ENCODE assay signal across 19 mouse cellular contexts in the genomic region with DNA sequence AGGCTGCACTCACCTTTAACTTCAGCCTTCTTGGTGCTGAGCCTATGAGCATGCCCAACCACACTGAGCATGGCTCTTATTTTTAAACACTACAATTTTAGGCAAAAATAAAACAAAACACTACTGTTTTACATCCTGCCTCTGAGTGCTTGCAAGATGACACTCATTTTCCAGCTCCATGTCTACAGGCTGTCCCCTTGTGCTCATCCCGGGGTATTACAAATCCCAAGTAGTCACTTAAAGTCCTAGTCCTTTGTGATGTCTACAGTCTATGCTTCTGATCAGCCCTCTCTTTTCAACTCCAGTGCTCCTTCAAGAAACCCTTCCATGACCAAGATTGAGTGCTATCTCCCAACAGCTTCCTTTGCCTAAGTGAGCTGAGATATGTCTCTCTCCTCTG. TPM values are rescaled to one million over a fixed set of nuclear protein-coding genes. Genes with fewer than 3 reads are reported as not detected.
DNase-seq lines count a peak whose midpoint lies in the region; ATAC-seq and TF ChIP-seq lines count a peak whose summit lies in the region.
"Had no signal": no experiment of that assay in that cellular context is flagged by ENCODE, and none has a peak within 500 bp of the region (broad histone marks: within the 10 kb centered on the region; RNA-seq: fewer than 3 reads in every experiment).

No protein-coding gene starts in this region.

- H3K4me3 ChIP-seq in heart, adult 2 months = no peak overlapping the region
- no peak overlapping the region for H3K4me3 ChIP-seq in heart, embryonic 11.5 days (ENCODE audit: low read depth, low read length)
- no peak overlapping the region for H3K4me3 ChIP-seq in liver, embryonic 14.5 days (ENCODE audit: insufficient read depth in 1 of 2, low read depth in 2 of 2, low read length in 2 of 2)
- H3K4me3 ChIP-seq in liver, embryonic 11.5 days (ENCODE audit: low read depth, low read length) = no peak overlapping the region
- no peak overlapping the region for H3K4me3 ChIP-seq in E14TG2a.4 (replicated peaks; ENCODE audit: low read length)
- H3K4me3 ChIP-seq: forebrain, embryonic 15.5 days; heart, embryonic 10.5 days; limb, embryonic 10.5 days; liver, embryonic 15.5 days; midbrain, embryonic 15.5 days had no signal

- TF ChIP-seq POLR2A in heart, adult 2 months (IDR thresholded peaks at IDR 0.05; ENCODE audit: insufficient read depth, low read depth, low read length) = no peak

- TF ChIP-seq EP300 in heart, adult 2 months (IDR thresholded peaks at IDR 0.05; ENCODE audit: insufficient read depth, low read depth, low read length) = 0 out of 2 replicates have a peak, but pooled peaks have one; percentile 12
- TF ChIP-seq EP300 in liver, embryonic 14.5 days (IDR thresholded peaks at IDR 0.05; ENCODE audit: low read depth) = no peak

- no peak overlapping the region for H3K4me2 ChIP-seq in heart, embryonic 11.5 days
- H3K4me2 ChIP-seq in liver, embryonic 14.5 days (ENCODE audit: low read depth) = no peak overlapping the region
- no peak overlapping the region for H3K4me2 ChIP-seq in liver, embryonic 11.5 days
- H3K4me2 ChIP-seq: forebrain, embryonic 15.5 days; liver, embryonic 15.5 days; midbrain, embryonic 15.5 days had no signal

- WGBS in heart, adult 2 months = 14% methylated on average over 1 of the region's 1 CpGs
- WGBS in heart, embryonic 11.5 days (ENCODE audit: insufficient replicate concordance) = 63% methylated on average over 1 of the region's 1 CpGs
- WGBS in liver, embryonic 14.5 days (ENCODE audit: insufficient replicate concordance) = 77% methylated on average over 1 of the region's 1 CpGs
- WGBS in liver, embryonic 11.5 days = 73% methylated on average over 1 of the region's 1 CpGs

- peaks cover 16% of the 10 kb centered on the region for H3K4me1 ChIP-seq in heart, adult 2 months (ENCODE audit: control insufficient read depth, insufficient read depth, low read length)
- H3K4me1 ChIP-seq in heart, embryonic 11.5 days (ENCODE audit: control insufficient read depth, insufficient read depth, low read length) = peaks cover 24% of the 10 kb centered on the region
- H3K4me1 ChIP-seq in liver, embryonic 14.5 days (replicated peaks; ENCODE audit: control insufficient read depth in 2 of 2, insufficient read depth in 2 of 2, low read length in 1 of 2) = peaks cover 19 to 24% of the 10 kb centered on the region in 2 experiments
- peaks cover 12% of the 10 kb centered on the region for H3K4me1 ChIP-seq in liver, embryonic 11.5 days (replicated peaks; ENCODE audit: control insufficient read depth, insufficient read depth, low read length)
- peaks cover 35% of the 10 kb centered on the region for H3K4me1 ChIP-seq in E14TG2a.4 (replicated peaks; ENCODE audit: low read depth, low read length)
- H3K4me1 ChIP-seq: forebrain, embryonic 15.5 days; limb, embryonic 10.5 days; midbrain, embryonic 15.5 days had no signal

- H3K9me3 ChIP-seq in heart, embryonic 11.5 days (replicated peaks; ENCODE audit: control insufficient read depth, low read length) = no peaks in the 10 kb centered on the region
- H3K9me3 ChIP-seq in liver, embryonic 14.5 days (ENCODE audit: control insufficient read depth, low read length) = no peaks in the 10 kb centered on the region
- no peaks in the 10 kb centered on the region for H3K9me3 ChIP-seq in liver, embryonic 11.5 days (ENCODE audit: control insufficient read depth, low read length)
- H3K9me3 ChIP-seq in E14TG2a.4 (ENCODE audit: low read length) = no peaks in the 10 kb centered on the region
- H3K9me3 ChIP-seq: forebrain, embryonic 15.5 days; heart, embryonic 10.5 days; limb, embryonic 10.5 days; liver, embryonic 15.5 days; midbrain, embryonic 15.5 days had no signal

- H3K79me2 ChIP-seq in heart, adult 2 months (replicated peaks; ENCODE audit: control insufficient read depth, insufficient read depth, low read length) = peaks cover 5% of the 10 kb centered on the region

- peaks cover 38% of the 10 kb centered on the region for H3K36me3 ChIP-seq in heart, adult 2 months (ENCODE audit: control insufficient read depth, insufficient read depth, low read length)
- H3K36me3 ChIP-seq in heart, embryonic 11.5 days (ENCODE audit: control insufficient read depth, insufficient read depth, low read length) = peaks cover 20% of the 10 kb centered on the region
- H3K36me3 ChIP-seq in liver, embryonic 14.5 days (replicated peaks; ENCODE audit: control insufficient read depth, insufficient read depth, low read depth) = peaks cover 45% of the 10 kb centered on the region
- peaks cover 13% of the 10 kb centered on the region for H3K36me3 ChIP-seq in liver, embryonic 11.5 days (ENCODE audit: control insufficient read depth, insufficient read depth, low read length)
- H3K36me3 ChIP-seq in E14TG2a.4 (ENCODE audit: insufficient read depth, low read length) = peaks cover 38% of the 10 kb centered on the region

- DNase-seq in heart, adult 2 months = no peak
- DNase-seq in liver, embryonic 14.5 days (ENCODE audit: low read depth in 3 of 3, low spot score in 3 of 3) = no peak
- no peak for DNase-seq in liver, embryonic 11.5 days (ENCODE audit: low spot score)
- peak; percentile 48 for DNase-seq in adipocyte (ENCODE audit: low spot score)
- DNase-seq in testis, postnatal 10 days (ENCODE audit: low spot score) = no peak
- no peak for DNase-seq in embryo, embryonic 10 days (ENCODE audit: low spot score)
- DNase-seq: adrenal gland, adult 8-10 months; cerebellum, adult 8-10 months; gastrocnemius, postnatal 14 days; heart, postnatal 36 days; kidney, postnatal 14 days; layer of hippocampus, postnatal 36 days had no signal

- no peak for ATAC-seq in heart, embryonic 11.5 days (replicated peaks; ENCODE audit: insufficient number of reproducible peaks, low FRiP score, low TSS enrichment)
- no peak for ATAC-seq in liver, embryonic 14.5 days (ENCODE audit: insufficient read depth)
- ATAC-seq in liver, embryonic 11.5 days (replicated peaks; ENCODE audit: low FRiP score) = no peak
- ATAC-seq: forebrain, embryonic 15.5 days; midbrain, embryonic 15.5 days had no signal

- intact Hi-C loops in heart, adult 2 months (cut with DNase I) = no loop called here

- no peak overlapping the region for H3K27ac ChIP-seq in heart, adult 2 months
- H3K27ac ChIP-seq in heart, embryonic 11.5 days (ENCODE audit: low read depth, low read length) = no peak overlapping the region
- no peak overlapping the region for H3K27ac ChIP-seq in liver, embryonic 14.5 days
- no peak overlapping the region for H3K27ac ChIP-seq in liver, embryonic 11.5 days (ENCODE audit: low read depth, low read length)
- H3K27ac ChIP-seq: forebrain, embryonic 15.5 days; heart, embryonic 10.5 days; limb, embryonic 10.5 days; liver, embryonic 15.5 days; midbrain, embryonic 15.5 days had no signal

- no peaks in the 10 kb centered on the region for H3K27me3 ChIP-seq in heart, adult 2 months (ENCODE audit: control insufficient read depth, insufficient read depth, low read length)
- H3K27me3 ChIP-seq in heart, embryonic 11.5 days (ENCODE audit: control insufficient read depth, insufficient read depth, low read length) = no peaks in the 10 kb centered on the region
- H3K27me3 ChIP-seq in liver, embryonic 14.5 days (ENCODE audit: control insufficient read depth, insufficient read depth, low read length) = no peaks in the 10 kb centered on the region
- H3K27me3 ChIP-seq in liver, embryonic 11.5 days (replicated peaks; ENCODE audit: control insufficient read depth, insufficient read depth, low read length) = no peaks in the 10 kb centered on the region
- H3K27me3 ChIP-seq in E14TG2a.4 (ENCODE audit: insufficient read depth, low read length) = no peaks in the 10 kb centered on the region
- H3K27me3 ChIP-seq: forebrain, embryonic 15.5 days; liver, embryonic 15.5 days; midbrain, embryonic 15.5 days had no signal

- H3K9ac ChIP-seq in heart, adult 2 months (ENCODE audit: low read depth, low read length) = no peak overlapping the region
- no peak overlapping the region for H3K9ac ChIP-seq in heart, embryonic 11.5 days (ENCODE audit: low read depth, low read length)
- H3K9ac ChIP-seq in liver, embryonic 14.5 days (replicated peaks) = no peak overlapping the region
- H3K9ac ChIP-seq in liver, embryonic 11.5 days (ENCODE audit: low read depth, low read length) = no peak overlapping the region
- H3K9ac ChIP-seq: forebrain, embryonic 15.5 days; liver, embryonic 15.5 days; midbrain, embryonic 15.5 days had no signal

- TF ChIP-seq CTCF in heart, adult 2 months (IDR thresholded peaks at IDR 0.05) = peak; percentile 67
- TF ChIP-seq CTCF in liver, embryonic 14.5 days (IDR thresholded peaks at IDR 0.05; ENCODE audit: low read depth) = peak; percentile 50
- peak; percentile 67 for TF ChIP-seq CTCF in E14TG2a.4 (conservative IDR thresholded peaks at IDR 0.05; ENCODE audit: low read length)

RNA-seq across cellular contexts. Expression of a gene that starts 26.0 kb away (rescaled TPM):
- total RNA-seq in heart, adult 2 months (2021) = 10 to 100 TPM; 61.5 to 61.7 TPM
- 29.4 and 44.2 TPM in 2 replicates for polyA plus RNA-seq in heart, adult 2 months (2012; rRNA removed)
- polyA plus RNA-seq in heart, embryonic 11.5 days (2014; fragmentation: Nextera tagmentation; extraction: Ambion mirVana) = 58.4 and 60.9 TPM in 2 replicates
- polyA plus RNA-seq in liver, embryonic 14.5 days (2012; rRNA removed) = 13.8 and 18.7 TPM in 2 replicates
- 27.4 and 29.6 TPM in 2 replicates for polyA plus RNA-seq in liver, embryonic 14.5 days (2014; fragmentation: Nextera tagmentation; extraction: Ambion mirVana)
- polyA plus RNA-seq in liver, embryonic 11.5 days (2014; fragmentation: Nextera tagmentation; extraction: Ambion mirVana) = 21.6 and 22.5 TPM in 2 replicates
